Mouse (Mus musculus) bone marrow, adult 2 months (tissue): Measurements from ENCODE around the gene Gm29666.

Source experiments
- CTCF ChIP-seq: fragments of 200-500 bp; IDR thresholded peaks from 2 replicates; pipeline ENCODE4 v1.5.1; 2011; ENCODE audit warnings: low read length, control low read depth; ENCODE audit not compliant: control insufficient read depth, insufficient read depth
- POLR2A ChIP-seq: fragments of 200-500 bp; IDR thresholded peaks from 2 replicates; pipeline ENCODE4 v1.6.1; 2011; ENCODE audit warnings: low read depth, mild to moderate bottlenecking, control low read depth, low read length, borderline replicate concordance; ENCODE audit not compliant: control insufficient read depth

GRCm38 (mm10) chr15:84932351-84932750 lies 12.5 kb upstream of the Gm29666 start:
- no peak for TF ChIP-seq POLR2A
- no peak for TF ChIP-seq CTCF
